Mouse (Mus musculus) CD4-positive, CD25-positive, alpha-beta regulatory T cell, adult 2 months (primary cell): ENCODE data around the gene Snf8.
A peak's percentile ranks its signal among the peaks of the same experiment; 100 is the strongest.

Experiments used
- DNase-seq: peaks from one replicate; pipeline ENCODE4 v3.0.0-alpha.2; 2012; ENCODE audit warnings: low read depth, low spot score

The Snf8 gene

GRCm38 (mm10) chr11:96074351-96075176 lies 39.9 kb downstream of the Snf8 start:
- no peak for DNase-seq

- DNase-seq = no peak
These were observed 40.5 kb downstream of the Snf8 start for GRCm38 (mm10) chr11:96075177-96075508.

GRCm38 (mm10) chr11:96075509-96076220 lies 41.0 kb downstream of the Snf8 start, which contains the start of gene Atp5g1:
TSS of gene Atp5g1 (minus strand) at chr11:96075670.
- DNase-seq = peak; percentile 99

- DNase-seq = peak; percentile 20
These were observed 41.8 kb downstream of the Snf8 start for GRCm38 (mm10) chr11:96076221-96077105.

- no peak for DNase-seq
These were observed 46.1 kb downstream of the Snf8 start for GRCm38 (mm10) chr11:96080736-96081135.

GRCm38 (mm10) chr11:96082682-96083081 lies 48.0 kb downstream of the Snf8 start:
- DNase-seq = no peak

GRCm38 (mm10) chr11:96087981-96088380 lies 53.3 kb downstream of the Snf8 start:
- DNase-seq = no peak

- DNase-seq = peak; percentile 48
These were observed 56.4 kb downstream of the Snf8 start for GRCm38 (mm10) chr11:96091073-96091472.

- no peak for DNase-seq
These were observed 58.1 kb downstream of the Snf8 start for GRCm38 (mm10) chr11:96092674-96093291.

GRCm38 (mm10) chr11:96093361-96093760 lies 58.7 kb downstream of the Snf8 start:
- DNase-seq = peak; percentile 69
